Mouse (Mus musculus): ENCODE data around the gene Car15. TPM values are rescaled to one million over a fixed set of nuclear protein-coding genes. Genes with fewer than 3 reads are reported as not detected.
A peak's percentile ranks its signal among the peaks of the same experiment; 100 is the strongest.

Car15 gene
- polyA plus RNA-seq, 1 experiment from 2014 or later: 2.9 TPM

DNA sequence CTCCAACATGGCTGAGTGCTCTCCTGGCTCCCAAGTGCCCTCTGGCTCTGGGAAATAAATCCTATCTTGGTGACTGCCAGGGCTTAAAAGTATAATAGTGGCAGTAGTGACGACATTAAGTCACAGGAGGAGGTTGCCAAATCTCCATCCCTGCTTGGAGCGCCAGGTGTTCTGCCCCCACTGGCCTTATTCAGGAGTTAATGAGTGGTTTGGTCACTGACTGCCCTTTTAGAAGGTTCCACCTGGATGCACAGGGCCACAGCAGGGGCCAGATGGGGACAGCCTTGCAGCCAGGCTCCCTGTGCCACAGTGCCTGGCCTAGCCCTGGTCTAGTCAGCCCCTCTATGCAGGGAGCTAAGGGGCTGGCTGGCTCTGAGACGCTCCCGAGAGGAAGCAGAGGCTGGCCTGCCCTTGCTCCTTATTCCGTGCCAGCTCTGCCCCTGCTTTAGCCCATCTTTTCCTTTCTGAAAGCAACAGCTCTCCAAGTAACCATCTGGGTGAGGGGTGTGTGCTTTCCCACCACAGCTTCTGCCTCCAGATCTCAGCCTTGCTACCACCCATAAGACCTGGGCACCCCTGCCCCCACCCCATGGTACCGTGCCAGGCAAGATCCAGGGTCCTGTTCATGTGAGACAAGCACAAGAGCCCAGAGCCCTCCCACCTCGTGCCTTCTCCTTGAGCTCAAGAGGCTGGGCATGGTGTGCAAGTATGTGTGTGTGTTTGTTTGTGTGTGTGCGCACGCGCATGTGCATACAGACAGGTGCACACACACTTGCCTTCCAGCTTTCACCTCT is 7.6 kb downstream of the Car15 start:
- Histone ChIP-seq H3K4me3 (ENCODE audit: low read depth, low read length) (no peak overlapping the region), H3K27ac (ENCODE audit: low read depth, low read length) (no peak overlapping the region), H3K27me3 (ENCODE audit: control insufficient read depth, insufficient read depth, low read length) (peaks cover 51% of the 10 kb centered on the region), H3K4me2 (replicated peaks; ENCODE audit: low read depth, low read length) (no peak overlapping the region), H3K36me3 (ENCODE audit: control insufficient read depth, insufficient read depth, low read length) (no peaks in the 10 kb centered on the region), H3K4me1 (replicated peaks; ENCODE audit: control insufficient read depth, insufficient read depth, low read length) (peaks cover 3% of the 10 kb centered on the region), H3K9me3 (ENCODE audit: control insufficient read depth, low read length) (no peaks in the 10 kb centered on the region), H3K9ac (ENCODE audit: low read depth, low read length) (no peak overlapping the region)
- 71% methylated on average over 10 of the region's 10 CpGs for WGBS
- ATAC-seq (ENCODE audit: low FRiP score) (no peak), DNase-seq (ENCODE audit: low spot score) (no peak)

- WGBS: 81% methylated on average over 3 of the region's 3 CpGs
- H3K27me3 ChIP-seq (ENCODE audit: control insufficient read depth, insufficient read depth, low read length): peaks cover 35% of the 10 kb centered on the region
- ATAC-seq (ENCODE audit: low FRiP score): no peak
Measured at GRCm38 (mm10) chr16:17828867-17829266, 9.3 kb downstream of the Car15 start.

DNA sequence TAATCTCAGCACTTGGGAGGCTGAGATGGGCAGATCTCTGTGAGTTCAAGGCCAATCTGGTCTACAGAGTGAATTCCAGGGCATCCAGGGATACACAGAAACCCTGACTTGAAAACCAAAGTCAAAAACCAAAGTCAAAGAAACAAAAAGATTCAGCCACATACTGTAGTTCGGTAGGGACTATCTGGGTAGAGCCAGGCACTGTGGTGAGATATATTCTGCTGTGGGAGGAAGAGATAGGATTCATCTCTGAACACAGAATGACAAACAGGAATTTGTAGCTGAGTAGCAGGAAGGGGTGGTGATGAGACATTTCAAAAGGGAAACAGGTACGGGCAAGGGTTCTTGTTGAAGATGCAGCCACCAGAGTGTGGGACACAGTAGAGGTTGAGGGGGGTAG is 9.9 kb downstream of the Car15 start:
- H3K9ac ChIP-seq (ENCODE audit: low read depth, low read length): no peak overlapping the region
- H3K36me3 ChIP-seq (ENCODE audit: control insufficient read depth, insufficient read depth, low read length): no peaks in the 10 kb centered on the region
- no peak overlapping the region for H3K4me2 ChIP-seq (replicated peaks; ENCODE audit: low read depth, low read length)
- H3K4me3 ChIP-seq (ENCODE audit: low read depth, low read length): no peak overlapping the region
- WGBS: 92% methylated on average over 2 of the region's 2 CpGs
- no peak for ATAC-seq (ENCODE audit: low FRiP score)
- no peak overlapping the region for H3K27ac ChIP-seq (ENCODE audit: low read depth, low read length)
- H3K27me3 ChIP-seq (ENCODE audit: control insufficient read depth, insufficient read depth, low read length): peaks cover 29% of the 10 kb centered on the region
- H3K4me1 ChIP-seq (replicated peaks; ENCODE audit: control insufficient read depth, insufficient read depth, low read length): peaks cover 3% of the 10 kb centered on the region
- no peak for DNase-seq (ENCODE audit: low spot score)
- no peaks in the 10 kb centered on the region for H3K9me3 ChIP-seq (ENCODE audit: control insufficient read depth, low read length)

More at GRCm38 (mm10) chr16:17828867-17829266, 9.3 kb downstream of the Car15 start:
- no peak overlapping the region for H3K4me2 ChIP-seq (replicated peaks; ENCODE audit: low read depth, low read length)
- no peak overlapping the region for H3K27ac ChIP-seq (ENCODE audit: low read depth, low read length)
- no peaks in the 10 kb centered on the region for H3K36me3 ChIP-seq (ENCODE audit: control insufficient read depth, insufficient read depth, low read length)
- H3K9ac ChIP-seq (ENCODE audit: low read depth, low read length): no peak overlapping the region
- peaks cover 3% of the 10 kb centered on the region for H3K4me1 ChIP-seq (replicated peaks; ENCODE audit: control insufficient read depth, insufficient read depth, low read length)
- no peak overlapping the region for H3K4me3 ChIP-seq (ENCODE audit: low read depth, low read length)
- no peaks in the 10 kb centered on the region for H3K9me3 ChIP-seq (ENCODE audit: control insufficient read depth, low read length)
- no peak for DNase-seq (ENCODE audit: low spot score)

DNA sequence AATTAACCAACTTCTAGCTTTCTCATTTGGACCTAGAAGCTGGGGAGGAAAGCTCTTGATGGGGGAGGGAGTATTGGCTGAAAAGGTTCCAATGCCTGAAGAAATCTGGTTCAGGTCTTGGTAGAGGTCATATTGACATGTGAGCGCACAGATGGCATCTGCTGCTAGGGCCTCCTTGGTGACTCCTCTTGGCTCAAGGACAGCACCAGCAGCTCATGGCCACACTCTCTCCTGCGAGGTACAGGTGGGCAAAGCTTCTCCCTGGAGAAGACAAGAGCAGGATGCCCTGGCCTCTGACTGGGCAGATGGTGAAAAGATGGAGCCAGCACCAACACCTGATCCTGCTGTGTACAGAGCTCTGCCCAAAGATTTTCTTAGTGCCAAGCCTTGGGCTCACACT is 11.7 kb downstream of the Car15 start:
- Histone ChIP-seq H3K36me3 (ENCODE audit: control insufficient read depth, insufficient read depth, low read length) (no peaks in the 10 kb centered on the region), H3K27me3 (ENCODE audit: control insufficient read depth, insufficient read depth, low read length) (peaks cover 11% of the 10 kb centered on the region), H3K4me3 (ENCODE audit: low read depth, low read length) (no peak overlapping the region), H3K27ac (ENCODE audit: low read depth, low read length) (no peak overlapping the region), H3K4me2 (replicated peaks; ENCODE audit: low read depth, low read length) (no peak overlapping the region), H3K9me3 (ENCODE audit: control insufficient read depth, low read length) (no peaks in the 10 kb centered on the region), H3K9ac (ENCODE audit: low read depth, low read length) (no peak overlapping the region), H3K4me1 (replicated peaks; ENCODE audit: control insufficient read depth, insufficient read depth, low read length) (peaks cover under 1% of the 10 kb centered on the region; the same call in 1 of the 2 replicates)
- no peak for ATAC-seq (ENCODE audit: low FRiP score)
- 88% methylated on average over 2 of the region's 2 CpGs for WGBS
- no peak for DNase-seq (ENCODE audit: low spot score)

GRCm38 (mm10) chr16:17816528-17816927 is 21.6 kb downstream of the Car15 start:
- H3K9ac ChIP-seq (ENCODE audit: low read depth, low read length): no peak overlapping the region
- no peak for ATAC-seq (ENCODE audit: low FRiP score)
- no peaks in the 10 kb centered on the region for H3K4me1 ChIP-seq (replicated peaks; ENCODE audit: control insufficient read depth, insufficient read depth, low read length)
- no peak overlapping the region for H3K4me3 ChIP-seq (ENCODE audit: low read depth, low read length)
- H3K4me2 ChIP-seq (replicated peaks; ENCODE audit: low read depth, low read length): no peak overlapping the region
- no peaks in the 10 kb centered on the region for H3K36me3 ChIP-seq (ENCODE audit: control insufficient read depth, insufficient read depth, low read length)
- H3K27me3 ChIP-seq (ENCODE audit: control insufficient read depth, insufficient read depth, low read length): peaks cover 16% of the 10 kb centered on the region
- WGBS: 79% methylated on average over 8 of the region's 8 CpGs
- H3K9me3 ChIP-seq (ENCODE audit: control insufficient read depth, low read length): no peaks in the 10 kb centered on the region
- no peak for DNase-seq (ENCODE audit: low spot score)
- H3K27ac ChIP-seq (ENCODE audit: low read depth, low read length): no peak overlapping the region

GRCm38 (mm10) chr16:17815411-17816402 is 22.5 kb downstream of the Car15 start:
- DNase-seq (ENCODE audit: low spot score): peak; percentile 88
- H3K27me3 ChIP-seq (ENCODE audit: control insufficient read depth, insufficient read depth, low read length): peaks cover 15% of the 10 kb centered on the region
- WGBS: 2% methylated on average over 61 of the region's 63 CpGs
- no peaks in the 10 kb centered on the region for H3K9me3 ChIP-seq (ENCODE audit: control insufficient read depth, low read length)
- H3K9ac ChIP-seq (ENCODE audit: low read depth, low read length): peak overlapping the region; percentile 63
- ATAC-seq (ENCODE audit: low FRiP score): peak; percentile 90
- peak overlapping the region; percentile 44 for H3K4me3 ChIP-seq (ENCODE audit: low read depth, low read length)
- no peaks in the 10 kb centered on the region for H3K36me3 ChIP-seq (ENCODE audit: control insufficient read depth, insufficient read depth, low read length)
- H3K4me2 ChIP-seq (replicated peaks; ENCODE audit: low read depth, low read length): peak overlapping the region; percentile 90
- H3K27ac ChIP-seq (ENCODE audit: low read depth, low read length): no peak overlapping the region
- H3K4me1 ChIP-seq (replicated peaks; ENCODE audit: control insufficient read depth, insufficient read depth, low read length): no peaks in the 10 kb centered on the region

DNA sequence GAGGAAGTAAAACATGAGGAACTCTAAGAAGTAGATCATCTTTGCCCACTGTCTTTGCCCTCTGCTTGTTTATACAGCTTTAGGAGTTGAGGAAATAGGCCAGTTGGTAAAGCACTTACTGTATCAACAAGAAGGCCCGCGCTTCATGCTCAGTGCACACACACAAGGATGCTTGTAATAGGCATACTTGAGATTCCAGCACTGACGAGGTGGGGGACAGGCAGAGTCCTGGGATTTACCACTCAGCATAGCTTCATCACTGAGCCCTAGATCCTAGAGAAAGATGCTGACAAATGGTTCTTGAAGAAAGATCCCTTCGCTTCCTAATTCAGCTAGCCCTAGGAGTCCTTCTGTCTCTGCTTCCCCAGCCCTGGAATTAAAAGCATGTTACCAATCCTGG is 25.0 kb downstream of the Car15 start:
- Histone ChIP-seq H3K9me3 (ENCODE audit: control insufficient read depth, low read length) (no peaks in the 10 kb centered on the region), H3K9ac (ENCODE audit: low read depth, low read length) (no peak overlapping the region), H3K36me3 (ENCODE audit: control insufficient read depth, insufficient read depth, low read length) (no peaks in the 10 kb centered on the region), H3K27ac (ENCODE audit: low read depth, low read length) (no peak overlapping the region), H3K4me2 (replicated peaks; ENCODE audit: low read depth, low read length) (no peak overlapping the region), H3K4me3 (ENCODE audit: low read depth, low read length) (no peak overlapping the region), H3K4me1 (replicated peaks; ENCODE audit: control insufficient read depth, insufficient read depth, low read length) (no peaks in the 10 kb centered on the region; the same call in 1 of the 2 replicates), H3K27me3 (ENCODE audit: control insufficient read depth, insufficient read depth, low read length) (peaks cover 23% of the 10 kb centered on the region)
- no peak for DNase-seq (ENCODE audit: low spot score)
- 57% methylated on average over 4 of the region's 4 CpGs for WGBS
- ATAC-seq (ENCODE audit: low FRiP score): no peak

GRCm38 (mm10) chr16:17812120-17812519 is 26.0 kb downstream of the Car15 start:
- DNase-seq (ENCODE audit: low spot score): peak; percentile 65
- WGBS: 5% methylated on average over 5 of the region's 5 CpGs
- H3K27me3 ChIP-seq (ENCODE audit: control insufficient read depth, insufficient read depth, low read length): peaks cover 29% of the 10 kb centered on the region

More at GRCm38 (mm10) chr16:17812120-17812519, 26.0 kb downstream of the Car15 start:
- Histone ChIP-seq H3K9me3 (ENCODE audit: control insufficient read depth, low read length) (no peaks in the 10 kb centered on the region), H3K27ac (ENCODE audit: low read depth, low read length) (no peak overlapping the region), H3K4me2 (replicated peaks; ENCODE audit: low read depth, low read length) (no peak overlapping the region), H3K36me3 (ENCODE audit: control insufficient read depth, insufficient read depth, low read length) (no peaks in the 10 kb centered on the region), H3K9ac (ENCODE audit: low read depth, low read length) (no peak overlapping the region), H3K4me3 (ENCODE audit: low read depth, low read length) (no peak overlapping the region), H3K4me1 (replicated peaks; ENCODE audit: control insufficient read depth, insufficient read depth, low read length) (peaks cover 4% of the 10 kb centered on the region)
- no peak for ATAC-seq (ENCODE audit: low FRiP score)
